Mouse (Mus musculus): ENCODE measurements around the gene Bfsp1.

Bfsp1 gene

DNA sequence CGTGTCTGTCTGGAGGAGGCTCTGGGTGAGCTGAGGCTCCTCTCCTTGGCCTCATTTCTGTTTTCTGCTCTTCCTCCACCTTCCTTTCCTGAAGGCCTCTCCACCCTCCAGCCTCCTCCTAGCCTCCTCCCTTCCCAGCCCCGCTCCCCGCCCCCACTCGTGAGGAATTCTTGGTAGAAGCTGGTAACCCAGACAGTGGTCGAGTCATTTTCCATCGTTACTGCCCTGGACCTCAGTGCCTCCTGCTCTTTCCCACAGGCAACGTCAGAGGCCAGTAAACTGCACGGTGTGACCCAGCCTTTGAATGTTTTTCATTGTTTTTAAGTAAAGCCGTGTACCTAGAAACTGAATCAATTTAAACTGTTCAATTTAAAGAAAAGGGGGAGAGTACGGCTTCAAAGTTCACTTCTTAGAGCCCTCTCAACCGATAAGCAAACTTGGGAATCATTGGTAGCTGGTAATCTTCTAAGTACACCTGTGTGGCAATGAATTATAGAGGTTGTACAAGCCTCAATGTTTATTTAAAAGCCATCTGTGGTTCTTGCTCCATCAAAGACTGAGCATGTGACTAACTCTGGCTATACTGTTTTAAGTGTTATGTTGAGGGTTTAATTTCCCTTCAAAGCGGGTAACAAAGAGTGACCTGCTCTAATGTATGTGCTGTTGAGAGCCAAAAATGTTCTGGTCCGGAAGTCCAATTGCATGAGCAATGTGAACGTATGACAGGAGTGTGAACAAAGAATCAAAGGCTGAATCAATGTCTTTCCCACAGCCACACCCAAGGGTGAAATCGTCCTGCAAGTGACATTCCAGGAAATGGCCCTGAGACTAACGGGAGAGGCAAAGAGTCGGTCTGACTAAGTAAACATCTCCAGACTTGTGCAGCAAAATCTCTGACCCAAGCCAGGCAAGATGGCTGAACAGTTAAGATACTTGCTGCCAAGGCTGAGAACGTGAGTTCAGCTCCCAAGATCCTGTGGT, 10.4 kb downstream of the Bfsp1 start:
- no peak for DNase-seq

- DNase-seq: peak; percentile 34 to 38
Measured at GRCm38 (mm10) chr2:143851354-143852221, 11.4 kb downstream of the Bfsp1 start.

DNA sequence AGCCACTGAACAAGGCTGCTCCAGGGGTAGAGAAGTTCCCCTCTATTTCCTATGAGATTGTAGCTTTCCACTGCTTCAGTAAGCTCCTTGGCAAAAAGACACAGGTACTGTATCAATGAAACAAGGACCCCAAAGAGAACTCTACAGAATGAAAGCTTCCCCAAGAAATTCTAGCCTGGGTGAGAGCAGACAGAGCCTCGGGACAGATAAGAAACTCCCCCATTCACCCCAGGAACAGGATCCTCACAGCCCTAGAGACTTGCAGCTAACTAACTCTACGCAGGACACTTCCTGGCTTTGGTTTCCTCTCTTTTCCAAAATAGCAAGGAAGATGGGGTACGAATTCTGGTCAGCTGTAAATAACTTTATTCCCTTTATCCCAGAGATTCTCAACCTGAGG, 15.7 kb downstream of the Bfsp1 start:
- DNase-seq: no peak

DNA sequence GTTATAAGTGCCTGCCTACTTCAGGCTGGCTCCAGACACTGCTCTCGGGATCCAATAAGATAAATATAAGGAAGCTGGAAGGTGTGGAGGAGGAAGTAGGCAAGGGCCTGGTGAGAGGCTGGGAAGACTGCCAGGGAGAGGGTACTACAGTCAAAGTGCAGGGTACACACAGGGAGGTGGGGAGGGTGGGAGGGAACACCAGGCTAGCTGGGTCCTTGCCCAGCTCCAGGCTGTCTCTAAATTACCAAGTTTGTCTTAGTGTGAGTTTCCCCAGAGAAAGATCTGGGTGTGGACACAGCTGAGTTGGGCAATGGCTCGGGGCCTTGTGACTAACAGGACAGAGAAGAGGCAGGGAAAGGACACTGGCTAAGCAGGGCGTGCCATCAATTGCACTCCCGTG, 16.2 kb downstream of the Bfsp1 start:
- no peak for DNase-seq

GRCm38 (mm10) chr2:143844779-143845178, 18.2 kb downstream of the Bfsp1 start:
- DNase-seq: no peak

GRCm38 (mm10) chr2:143841536-143841935, 21.4 kb downstream of the Bfsp1 start:
- DNase-seq: no peak

DNA sequence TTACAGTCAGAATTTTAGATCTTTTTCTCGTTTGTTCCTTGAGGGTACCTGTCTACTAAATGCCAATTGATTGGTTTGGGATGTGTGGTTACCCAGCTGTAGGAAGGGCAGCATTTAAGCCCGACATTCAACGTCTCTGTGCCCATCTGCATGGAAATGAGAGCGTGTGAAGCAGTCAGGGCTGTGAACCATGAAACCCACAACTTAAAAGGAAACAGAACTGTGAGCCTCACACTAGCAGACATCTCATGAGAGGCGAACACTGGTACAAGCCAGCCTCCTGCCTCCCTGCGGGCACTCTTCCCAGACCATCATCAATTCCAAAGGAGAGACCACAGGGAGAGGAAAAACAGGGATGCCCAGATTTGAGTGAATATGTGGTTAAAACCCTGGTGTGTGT, 22.1 kb downstream of the Bfsp1 start:
- DNase-seq: no peak

GRCm38 (mm10) chr2:143839458-143839857, 23.5 kb downstream of the Bfsp1 start:
- DNase-seq: no peak

- DNase-seq: no peak
Measured at GRCm38 (mm10) chr2:143838698-143839097, 24.3 kb downstream of the Bfsp1 start.

GRCm38 (mm10) chr2:143837291-143837701, 25.7 kb downstream of the Bfsp1 start:
- DNase-seq: peak; percentile 74 to 82

DNA sequence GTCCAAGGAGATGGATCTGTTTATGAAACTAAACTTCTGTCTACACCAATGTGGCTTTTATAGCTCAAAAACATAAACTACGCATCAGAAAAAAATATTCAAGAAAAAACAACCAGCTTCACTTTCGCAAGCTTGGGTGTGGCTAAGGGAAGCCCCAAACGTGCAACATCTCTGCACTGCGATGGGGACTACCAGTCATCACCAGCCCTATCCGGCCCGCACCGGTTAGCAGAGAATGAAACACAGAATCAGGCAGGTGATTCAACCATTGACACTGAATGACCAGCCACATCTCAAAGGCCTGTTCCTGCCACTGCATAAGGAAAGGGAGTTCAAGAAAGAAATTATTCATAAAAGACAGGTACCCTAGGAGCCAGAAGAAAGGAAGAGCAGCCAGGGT, 27.2 kb downstream of the Bfsp1 start:
- no peak for DNase-seq

DNA sequence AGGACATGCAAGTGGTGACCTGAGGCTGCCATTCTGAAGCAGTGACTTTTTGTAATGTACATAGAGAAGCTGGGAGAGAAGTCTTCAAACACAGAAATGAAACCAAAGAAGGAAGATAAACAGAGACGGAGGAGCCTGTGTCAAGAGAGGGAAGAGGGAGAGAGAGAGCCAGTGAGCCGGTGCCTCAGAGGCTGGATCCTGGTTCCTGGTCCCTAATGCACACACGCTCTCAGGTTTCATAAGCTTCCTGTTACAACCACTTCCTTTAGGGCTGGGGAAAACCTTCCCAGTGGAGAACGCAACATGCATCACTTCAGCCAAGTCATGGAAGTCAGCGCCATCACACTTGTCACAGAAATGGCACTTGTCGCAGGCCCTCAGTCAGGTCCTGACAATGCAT, 28.9 kb downstream of the Bfsp1 start:
- DNase-seq: no peak

GRCm38 (mm10) chr2:143832721-143833120, 30.3 kb downstream of the Bfsp1 start:
- no peak for DNase-seq

DNA sequence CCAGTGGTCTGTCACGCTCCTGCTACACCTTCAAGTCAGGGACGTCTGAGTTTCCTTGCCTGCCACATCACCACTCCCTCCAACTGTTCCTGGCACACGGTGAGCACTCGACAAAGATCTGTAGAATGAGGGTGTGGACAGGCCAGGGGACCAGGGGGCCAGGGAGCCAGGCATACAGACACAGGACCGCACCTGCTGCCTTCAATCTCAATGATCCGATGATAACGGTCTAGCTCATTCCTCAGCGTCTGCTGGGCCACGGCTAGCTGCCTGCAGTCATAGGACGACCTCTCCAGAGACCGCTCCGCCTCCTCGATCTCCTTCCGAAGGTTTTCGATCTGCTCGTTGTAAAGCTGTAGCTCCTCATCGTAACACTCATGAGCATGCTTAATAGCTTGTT, 31.3 kb downstream of the Bfsp1 start:
- no peak for DNase-seq

DNA sequence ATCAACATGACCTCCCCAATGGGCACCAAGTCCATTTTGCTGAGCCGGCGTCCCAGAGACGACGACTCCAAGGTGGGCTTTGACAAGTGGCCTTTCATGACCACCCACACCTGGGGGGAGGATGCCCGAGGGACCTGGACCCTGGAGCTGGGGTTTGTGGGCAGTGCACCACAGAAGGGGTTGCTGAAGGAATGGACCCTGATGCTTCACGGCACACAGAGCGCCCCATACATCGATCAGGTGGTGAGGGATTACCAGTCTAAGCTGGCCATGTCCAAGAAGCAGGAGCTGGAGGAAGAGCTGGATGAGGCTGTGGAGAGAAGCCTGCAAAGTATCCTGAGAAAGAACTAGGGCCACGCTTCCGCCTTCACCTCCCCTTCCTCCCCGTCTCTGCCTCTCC, 49.5 kb downstream of the Bfsp1 start:
- DNase-seq: no peak

- no peak for DNase-seq
Measured at GRCm38 (mm10) chr2:143812262-143812661, 50.7 kb downstream of the Bfsp1 start.

GRCm38 (mm10) chr2:143808789-143809188, 54.2 kb downstream of the Bfsp1 start:
- DNase-seq: no peak

GRCm38 (mm10) chr2:143806924-143807664, 55.9 kb downstream of the Bfsp1 start:
- no peak for DNase-seq

GRCm38 (mm10) chr2:143806140-143806923, 56.6 kb downstream of the Bfsp1 start:
- no peak for DNase-seq

DNA sequence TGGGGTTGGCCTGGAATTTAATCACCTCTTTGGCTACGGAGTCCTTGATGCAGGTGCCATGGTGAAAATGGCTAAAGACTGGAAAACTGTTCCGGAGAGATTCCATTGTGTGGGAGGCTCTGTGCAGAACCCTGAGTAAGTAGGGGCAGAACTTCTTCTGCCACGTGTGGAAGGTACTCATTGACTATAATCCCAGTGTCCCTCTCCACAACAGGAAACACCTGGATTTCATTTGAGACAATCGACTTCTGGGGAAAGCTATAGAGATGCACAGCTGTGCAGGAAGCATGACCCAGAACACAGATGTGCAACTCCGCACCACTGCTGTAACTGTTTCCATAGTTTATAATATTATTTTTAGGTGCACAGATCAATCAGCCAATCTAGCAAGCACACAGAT, 61.9 kb downstream of the Bfsp1 start:
- no peak for DNase-seq

GRCm38 (mm10) chr2:143796335-143797013, 66.5 kb downstream of the Bfsp1 start:
- DNase-seq: no peak
